Mouse (Mus musculus): ENCODE measurements around the gene Il20rb. TPM values are rescaled to one million over a fixed set of nuclear protein-coding genes. Genes with fewer than 3 reads are reported as not detected.

Gene Il20rb
- polyA plus RNA-seq, 1 experiment from 2014 or later: 1.0 TPM

DNA sequence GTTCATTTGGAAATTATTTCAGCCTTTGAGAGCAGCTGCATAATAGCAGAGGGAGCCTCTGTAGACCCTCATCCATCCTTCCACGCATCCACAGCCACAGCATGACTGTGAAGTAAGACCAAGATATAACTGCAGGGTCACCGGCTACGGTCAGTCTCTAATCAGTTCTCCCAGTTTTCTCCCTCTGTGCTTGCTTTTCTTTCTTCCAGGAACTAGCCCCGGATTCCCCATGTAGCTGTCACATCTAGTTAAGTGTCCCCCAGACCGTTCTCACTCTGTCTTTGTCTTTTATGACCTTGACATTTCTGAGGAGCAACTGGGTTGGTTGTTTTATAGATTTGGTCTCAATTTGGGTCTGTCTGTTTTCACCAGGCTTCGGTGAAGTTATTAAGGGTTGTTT is 5.0 kb downstream of the Il20rb start:
- Histone ChIP-seq H3K4me3 (ENCODE audit: low read depth, low read length) (no peak overlapping the region), H3K9ac (replicated peaks; ENCODE audit: low read depth, low read length) (no peak overlapping the region), H3K27ac (ENCODE audit: low read length) (no peak overlapping the region), H3K9me3 (ENCODE audit: control insufficient read depth, low read depth, low read length) (peaks cover 10% of the 10 kb centered on the region; the same call in 1 of the 2 replicates), H3K27me3 (ENCODE audit: control insufficient read depth, insufficient read depth, low read length) (no peaks in the 10 kb centered on the region), H3K4me1 (ENCODE audit: control insufficient read depth, insufficient read depth, low read length) (no peaks in the 10 kb centered on the region), H3K4me2 (replicated peaks; ENCODE audit: low read depth, low read length) (no peak overlapping the region), H3K36me3 (ENCODE audit: control insufficient read depth, insufficient read depth, low read length) (0 out of 2 replicates have a peak, but pooled peaks cover 3% of the 10 kb centered on the region)
- WGBS: 86% methylated on average over 6 of the region's 6 CpGs
- ATAC-seq (ENCODE audit: insufficient number of reproducible peaks, insufficient read depth, low FRiP score, low read depth): no peak

- Histone ChIP-seq H3K9ac (replicated peaks; ENCODE audit: low read depth, low read length) (no peak overlapping the region), H3K36me3 (ENCODE audit: control insufficient read depth, insufficient read depth, low read length) (no peaks in the 10 kb centered on the region), H3K27ac (ENCODE audit: low read length) (no peak overlapping the region), H3K27me3 (ENCODE audit: control insufficient read depth, insufficient read depth, low read length) (no peaks in the 10 kb centered on the region), H3K4me2 (replicated peaks; ENCODE audit: low read depth, low read length) (no peak overlapping the region), H3K9me3 (ENCODE audit: control insufficient read depth, low read depth, low read length) (peaks cover 11% of the 10 kb centered on the region; the same call in 1 of the 2 replicates), H3K4me3 (ENCODE audit: low read depth, low read length) (no peak overlapping the region), H3K4me1 (ENCODE audit: control insufficient read depth, insufficient read depth, low read length) (no peaks in the 10 kb centered on the region)
- no peak for ATAC-seq (ENCODE audit: insufficient number of reproducible peaks, insufficient read depth, low FRiP score, low read depth)
- 88% methylated on average over 1 of the region's 1 CpGs for WGBS
Observed at GRCm38 (mm10) chr9:100474056-100474455, 12.5 kb downstream of the Il20rb start.

DNA sequence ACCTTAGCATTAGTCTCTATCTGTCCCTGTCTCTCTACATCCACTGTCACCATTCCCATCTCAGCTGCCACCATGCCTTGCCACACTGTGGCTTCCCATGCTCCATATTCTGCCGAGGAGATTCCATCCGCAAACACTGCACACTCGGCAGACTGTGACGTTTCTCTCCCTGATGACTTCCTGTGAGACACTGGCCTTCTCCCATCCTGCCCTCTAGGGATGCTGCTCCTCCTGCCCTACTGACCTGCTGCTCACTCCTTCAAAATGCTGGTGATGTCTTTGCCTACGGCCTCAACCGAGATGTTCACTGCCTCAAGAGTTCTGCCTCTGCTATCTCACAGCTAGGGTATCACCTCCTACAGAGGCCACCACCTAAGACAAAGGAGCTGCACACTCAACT is 13.2 kb downstream of the Il20rb start:
- H3K27ac ChIP-seq (ENCODE audit: low read length): no peak overlapping the region
- no peak overlapping the region for H3K4me3 ChIP-seq (ENCODE audit: low read depth, low read length)
- no peak overlapping the region for H3K4me2 ChIP-seq (replicated peaks; ENCODE audit: low read depth, low read length)
- 82% methylated on average over 6 of the region's 6 CpGs for WGBS
- H3K27me3 ChIP-seq (ENCODE audit: control insufficient read depth, insufficient read depth, low read length): no peaks in the 10 kb centered on the region
- no peaks in the 10 kb centered on the region for H3K4me1 ChIP-seq (ENCODE audit: control insufficient read depth, insufficient read depth, low read length)
- ATAC-seq (ENCODE audit: insufficient number of reproducible peaks, insufficient read depth, low FRiP score, low read depth): no peak
- H3K36me3 ChIP-seq (ENCODE audit: control insufficient read depth, insufficient read depth, low read length): no peaks in the 10 kb centered on the region
- H3K9ac ChIP-seq (replicated peaks; ENCODE audit: low read depth, low read length): no peak overlapping the region
- H3K9me3 ChIP-seq (ENCODE audit: control insufficient read depth, low read depth, low read length): peaks cover 11% of the 10 kb centered on the region; the same call in 1 of the 2 replicates

DNA sequence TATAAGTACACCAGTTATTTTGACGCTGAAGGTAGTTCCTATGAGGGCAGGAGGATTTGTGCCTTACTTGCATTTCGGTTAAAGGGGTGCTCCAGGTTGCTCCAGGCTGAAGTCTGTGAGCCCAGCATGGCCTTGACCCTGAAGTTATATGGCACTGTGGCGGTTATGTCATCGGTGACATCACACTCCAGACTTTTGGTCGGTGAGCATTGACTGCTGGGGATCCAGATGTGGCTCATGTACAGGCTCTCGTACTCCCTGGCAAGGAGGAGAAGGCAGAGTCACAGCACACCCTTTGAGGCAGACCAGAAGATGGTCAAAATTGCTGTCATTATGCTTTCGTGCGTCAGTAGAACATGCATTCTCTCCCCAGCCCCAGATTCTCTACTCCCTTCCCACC is 13.7 kb downstream of the Il20rb start:
- Histone ChIP-seq H3K9me3 (ENCODE audit: control insufficient read depth, low read depth, low read length) (peaks cover 11% of the 10 kb centered on the region; the same call in 1 of the 2 replicates), H3K4me2 (replicated peaks; ENCODE audit: low read depth, low read length) (no peak overlapping the region), H3K36me3 (ENCODE audit: control insufficient read depth, insufficient read depth, low read length) (no peaks in the 10 kb centered on the region), H3K27me3 (ENCODE audit: control insufficient read depth, insufficient read depth, low read length) (no peaks in the 10 kb centered on the region), H3K27ac (ENCODE audit: low read length) (no peak overlapping the region), H3K4me1 (ENCODE audit: control insufficient read depth, insufficient read depth, low read length) (no peaks in the 10 kb centered on the region), H3K4me3 (ENCODE audit: low read depth, low read length) (no peak overlapping the region), H3K9ac (replicated peaks; ENCODE audit: low read depth, low read length) (no peak overlapping the region)
- 90% methylated on average over 8 of the region's 8 CpGs for WGBS
- no peak for ATAC-seq (ENCODE audit: insufficient number of reproducible peaks, insufficient read depth, low FRiP score, low read depth)

- no peak for ATAC-seq (ENCODE audit: insufficient number of reproducible peaks, insufficient read depth, low FRiP score, low read depth)
- WGBS: 78% methylated on average over 4 of the region's 4 CpGs
Observed at GRCm38 (mm10) chr9:100471605-100471953, 15.0 kb downstream of the Il20rb start.

DNA sequence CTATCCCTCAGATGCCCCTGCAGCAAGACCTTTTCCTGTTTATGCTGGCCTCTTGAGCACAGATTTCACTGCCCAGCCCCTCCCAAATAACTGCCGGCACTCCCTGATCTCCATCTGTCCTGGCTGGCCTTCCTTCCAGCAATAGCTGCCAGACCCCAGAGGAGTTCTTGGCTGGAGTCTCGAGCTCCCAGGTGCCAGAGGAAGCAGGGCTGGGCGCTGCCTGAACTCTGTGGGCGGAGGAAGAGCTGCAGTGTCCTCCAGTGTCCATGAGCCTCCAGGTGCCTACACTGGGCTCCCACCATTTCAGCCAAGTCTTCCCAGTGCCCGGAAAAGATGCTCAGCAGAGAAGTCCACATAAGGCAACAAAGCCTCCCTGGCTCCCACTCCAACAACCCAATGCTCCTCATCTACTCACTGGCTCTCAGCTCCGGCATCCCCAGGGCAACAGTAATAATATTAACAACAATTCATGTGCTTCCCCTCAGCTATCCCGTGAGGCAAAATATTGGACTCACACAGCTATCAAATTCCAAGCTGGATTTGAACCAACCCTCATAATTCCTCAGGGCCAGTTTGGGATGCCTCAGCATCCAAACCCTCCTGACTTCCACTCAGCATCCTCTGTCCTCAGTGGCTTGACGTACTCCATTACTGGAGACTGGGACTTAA is 15.5 kb downstream of the Il20rb start:
- Histone ChIP-seq H3K4me3 (ENCODE audit: low read depth, low read length) (no peak overlapping the region), H3K27ac (ENCODE audit: low read length) (no peak overlapping the region), H3K9me3 (ENCODE audit: control insufficient read depth, low read depth, low read length) (no peaks in the 10 kb centered on the region), H3K4me2 (replicated peaks; ENCODE audit: low read depth, low read length) (no peak overlapping the region), H3K4me1 (ENCODE audit: control insufficient read depth, insufficient read depth, low read length) (no peaks in the 10 kb centered on the region), H3K9ac (replicated peaks; ENCODE audit: low read depth, low read length) (no peak overlapping the region), H3K27me3 (ENCODE audit: control insufficient read depth, insufficient read depth, low read length) (no peaks in the 10 kb centered on the region), H3K36me3 (ENCODE audit: control insufficient read depth, insufficient read depth, low read length) (no peaks in the 10 kb centered on the region)
- WGBS: 54% methylated on average over 8 of the region's 8 CpGs
- ATAC-seq (ENCODE audit: insufficient number of reproducible peaks, insufficient read depth, low FRiP score, low read depth): no peak

More at GRCm38 (mm10) chr9:100471605-100471953, 15.0 kb downstream of the Il20rb start:
- H3K4me2 ChIP-seq (replicated peaks; ENCODE audit: low read depth, low read length): no peak overlapping the region
- no peak overlapping the region for H3K27ac ChIP-seq (ENCODE audit: low read length)
- no peaks in the 10 kb centered on the region for H3K36me3 ChIP-seq (ENCODE audit: control insufficient read depth, insufficient read depth, low read length)
- H3K4me3 ChIP-seq (ENCODE audit: low read depth, low read length): no peak overlapping the region
- H3K9ac ChIP-seq (replicated peaks; ENCODE audit: low read depth, low read length): no peak overlapping the region
- no peaks in the 10 kb centered on the region for H3K27me3 ChIP-seq (ENCODE audit: control insufficient read depth, insufficient read depth, low read length)
- peaks cover 1% of the 10 kb centered on the region; the same call in 1 of the 2 replicates for H3K9me3 ChIP-seq (ENCODE audit: control insufficient read depth, low read depth, low read length)
- no peaks in the 10 kb centered on the region for H3K4me1 ChIP-seq (ENCODE audit: control insufficient read depth, insufficient read depth, low read length)

- no peaks in the 10 kb centered on the region for H3K36me3 ChIP-seq (ENCODE audit: control insufficient read depth, insufficient read depth, low read length)
- H3K4me2 ChIP-seq (replicated peaks; ENCODE audit: low read depth, low read length): no peak overlapping the region
- H3K9ac ChIP-seq (replicated peaks; ENCODE audit: low read depth, low read length): no peak overlapping the region
- 70% methylated on average over 1 of the region's 1 CpGs for WGBS
- no peaks in the 10 kb centered on the region for H3K4me1 ChIP-seq (ENCODE audit: control insufficient read depth, insufficient read depth, low read length)
- no peak overlapping the region for H3K4me3 ChIP-seq (ENCODE audit: low read depth, low read length)
- no peaks in the 10 kb centered on the region for H3K9me3 ChIP-seq (ENCODE audit: control insufficient read depth, low read depth, low read length)
- no peak overlapping the region for H3K27ac ChIP-seq (ENCODE audit: low read length)
- H3K27me3 ChIP-seq (ENCODE audit: control insufficient read depth, insufficient read depth, low read length): no peaks in the 10 kb centered on the region
- no peak for ATAC-seq (ENCODE audit: insufficient number of reproducible peaks, insufficient read depth, low FRiP score, low read depth)
Observed at GRCm38 (mm10) chr9:100470228-100470627, 16.4 kb downstream of the Il20rb start.

DNA sequence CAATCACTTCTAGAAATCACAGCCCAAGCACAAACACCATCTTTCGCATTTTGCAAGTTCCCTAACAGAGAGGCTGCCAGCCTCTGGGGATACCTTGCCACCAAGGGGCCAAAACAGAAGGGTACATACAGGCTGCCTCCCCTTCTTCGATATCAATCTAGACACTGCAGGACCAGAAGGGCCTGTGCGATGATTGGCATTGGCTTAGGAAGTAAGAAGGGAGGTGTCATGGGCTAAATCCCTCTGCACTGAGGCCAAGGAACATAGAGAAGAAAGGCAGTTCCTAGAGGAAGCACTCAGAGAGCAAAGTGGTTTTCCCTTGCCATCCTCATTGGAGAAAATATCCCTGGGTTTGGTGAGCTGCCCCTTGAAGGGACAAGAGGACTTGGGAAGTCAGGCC is 16.9 kb downstream of the Il20rb start:
- Histone ChIP-seq H3K9ac (replicated peaks; ENCODE audit: low read depth, low read length) (no peak overlapping the region), H3K4me3 (ENCODE audit: low read depth, low read length) (no peak overlapping the region), H3K27ac (ENCODE audit: low read length) (no peak overlapping the region), H3K36me3 (ENCODE audit: control insufficient read depth, insufficient read depth, low read length) (no peaks in the 10 kb centered on the region), H3K27me3 (ENCODE audit: control insufficient read depth, insufficient read depth, low read length) (no peaks in the 10 kb centered on the region), H3K4me1 (ENCODE audit: control insufficient read depth, insufficient read depth, low read length) (no peaks in the 10 kb centered on the region), H3K9me3 (ENCODE audit: control insufficient read depth, low read depth, low read length) (no peaks in the 10 kb centered on the region), H3K4me2 (replicated peaks; ENCODE audit: low read depth, low read length) (no peak overlapping the region)
- 94% methylated on average over 3 of the region's 3 CpGs for WGBS
- ATAC-seq (ENCODE audit: insufficient number of reproducible peaks, insufficient read depth, low FRiP score, low read depth): no peak

DNA sequence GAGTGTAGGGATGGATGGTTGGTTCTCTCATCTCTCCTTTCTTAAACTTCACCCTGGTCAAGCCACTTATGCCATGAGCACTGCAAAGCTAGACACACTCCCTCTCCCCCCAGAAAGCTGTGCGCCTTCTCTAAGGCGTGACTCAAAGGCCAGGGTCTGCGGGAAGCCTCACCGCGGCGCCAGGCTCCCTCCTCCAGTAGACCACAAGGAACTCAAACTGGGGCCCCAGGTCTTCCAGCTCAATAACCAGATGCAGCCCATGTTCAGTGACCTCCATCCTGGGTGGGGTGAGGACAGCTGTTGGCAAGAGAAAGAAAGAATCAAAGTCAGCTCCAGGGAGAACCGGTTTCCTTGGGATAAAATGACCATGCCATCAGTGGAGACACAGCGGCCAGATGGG is 18.4 kb downstream of the Il20rb start:
- no peak overlapping the region for H3K4me3 ChIP-seq (ENCODE audit: low read depth, low read length)
- H3K9ac ChIP-seq (replicated peaks; ENCODE audit: low read depth, low read length): no peak overlapping the region
- no peaks in the 10 kb centered on the region for H3K9me3 ChIP-seq (ENCODE audit: control insufficient read depth, low read depth, low read length)
- H3K4me2 ChIP-seq (replicated peaks; ENCODE audit: low read depth, low read length): no peak overlapping the region
- 94% methylated on average over 8 of the region's 8 CpGs for WGBS
- no peaks in the 10 kb centered on the region for H3K36me3 ChIP-seq (ENCODE audit: control insufficient read depth, insufficient read depth, low read length)
- H3K27ac ChIP-seq (ENCODE audit: low read length): no peak overlapping the region
- no peaks in the 10 kb centered on the region for H3K4me1 ChIP-seq (ENCODE audit: control insufficient read depth, insufficient read depth, low read length)
- no peak for ATAC-seq (ENCODE audit: insufficient number of reproducible peaks, insufficient read depth, low FRiP score, low read depth)
- H3K27me3 ChIP-seq (ENCODE audit: control insufficient read depth, insufficient read depth, low read length): no peaks in the 10 kb centered on the region
